Mouse (Mus musculus): ENCODE results near the gene Pla2g2c. TPM values are rescaled to one million over a fixed set of nuclear protein-coding genes. Genes with fewer than 3 reads are reported as not detected.

Pla2g2c gene
- not detected in 2 replicates for polyA plus RNA-seq (2012; ENCODE audit: low replicate concordance)

DNA sequence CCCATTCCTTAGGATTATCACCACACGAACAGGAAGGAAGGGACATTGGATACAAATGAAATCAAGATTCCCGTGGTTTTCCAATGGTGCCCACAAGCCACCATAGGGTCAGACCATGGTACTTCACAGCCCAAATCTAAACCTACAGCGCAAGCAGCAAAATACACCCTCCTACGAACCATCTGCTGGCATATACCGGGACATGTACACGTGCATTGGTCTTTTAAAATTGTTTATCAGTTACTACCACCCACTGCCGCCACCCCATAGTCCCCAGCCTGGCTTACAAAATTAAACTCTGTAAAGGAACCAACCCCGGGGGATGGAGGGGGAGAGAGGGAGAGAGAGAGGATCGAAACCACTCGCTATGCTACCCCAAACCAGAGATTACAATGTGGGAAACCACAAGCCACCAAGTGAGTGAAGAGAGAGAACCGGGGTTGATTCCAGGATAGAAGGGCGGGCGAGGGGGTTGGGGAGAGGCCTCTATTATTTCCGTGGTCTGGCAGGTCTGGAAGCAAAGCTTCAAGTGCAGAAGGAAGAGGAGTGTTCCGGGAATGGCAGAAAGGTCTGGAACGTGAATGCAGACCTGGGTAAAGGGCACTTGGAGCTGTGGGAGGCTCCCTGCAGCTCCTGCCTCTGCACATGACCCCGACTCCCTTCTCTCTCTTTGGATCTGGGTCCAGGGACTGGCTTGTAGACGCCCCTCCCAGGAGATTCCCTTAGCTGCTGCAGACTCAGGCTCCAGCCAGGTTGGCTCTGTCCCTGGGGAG, at the start of gene Pla2g2c:
Gene Pla2g2c, plus strand, starts transcription at position 439 of the 773 bp plus-strand sequence.

GRCm38 (mm10) chr4:138737031-138737430, 12.4 kb downstream of the Pla2g2c start, which contains the start of gene Ubxn10:
Gene Ubxn10 (minus strand): TSS chr4:138737167.

DNA sequence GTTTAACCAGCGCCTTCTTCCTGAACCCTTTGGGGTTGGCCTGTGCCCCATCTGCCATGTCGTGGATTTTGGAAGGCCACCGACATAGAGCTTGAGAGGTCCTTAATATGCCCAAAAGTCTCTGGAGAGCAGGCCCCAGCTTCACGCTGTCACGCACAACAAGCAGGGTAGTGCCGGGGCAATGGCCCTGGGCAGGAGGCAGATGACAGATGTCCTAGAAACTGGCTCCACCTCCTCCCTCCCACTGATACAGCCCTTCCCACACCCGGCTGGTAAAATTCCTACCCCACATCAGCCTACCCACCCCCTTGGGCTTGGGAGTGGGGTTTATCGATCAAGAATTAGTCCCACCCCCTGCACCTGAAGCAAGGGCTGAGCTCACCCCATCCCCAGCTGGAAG, 32.8 kb downstream of the Pla2g2c start, which contains the start of gene Pla2g2f:
Gene Pla2g2f, minus strand, starts transcription at position 211 of the 400 bp plus-strand sequence.

GRCm38 (mm10) chr4:138775435-138775834, 50.8 kb downstream of the Pla2g2c start, which contains the start of gene Pla2g2d:
Gene Pla2g2d (plus strand): TSS chr4:138775735.

Other genes with a start within 250 kb of the Pla2g2c start
- gene Vwa5b1, start 88.9 kb upstream of the Pla2g2c start, polyA plus RNA-seq (2012; ENCODE audit: low replicate concordance) = not detected in 2 replicates
- not detected in 2 replicates for gene Ubxn10, start 12.4 kb downstream of the Pla2g2c start, polyA plus RNA-seq (2012; ENCODE audit: low replicate concordance)
- 0.18 TPM in 1 of 2 replicates, not detected in the other for gene Pla2g2f, start 32.8 kb downstream of the Pla2g2c start, polyA plus RNA-seq (2012; ENCODE audit: low replicate concordance)
- 0.57 TPM in 1 of 2 replicates, not detected in the other for gene Pla2g2d, start 50.9 kb downstream of the Pla2g2c start, polyA plus RNA-seq (2012; ENCODE audit: low replicate concordance)
- 4.9 TPM in 1 of 2 replicates, not detected in the other for gene Pla2g5, start 138.7 kb downstream of the Pla2g2c start, polyA plus RNA-seq (2012; ENCODE audit: low replicate concordance)
- gene Gm13030, start 149.2 kb downstream of the Pla2g2c start, polyA plus RNA-seq (2012; ENCODE audit: low replicate concordance) = not detected in 2 replicates
- gene Pla2g2e, start 153.2 kb downstream of the Pla2g2c start, polyA plus RNA-seq (2012; ENCODE audit: low replicate concordance) = 0.95 TPM in 1 of 2 replicates, not detected in the other
- gene Otud3, start 189.2 kb downstream of the Pla2g2c start, polyA plus RNA-seq (2012; ENCODE audit: low replicate concordance) = 5.3 and 6.2 TPM in 2 replicates
- not detected in 2 replicates for gene Rnf186, start 242.3 kb downstream of the Pla2g2c start, polyA plus RNA-seq (2012; ENCODE audit: low replicate concordance)
- 8.3 and 13.7 TPM in 2 replicates for gene Tmco4, start 248.1 kb downstream of the Pla2g2c start, polyA plus RNA-seq (2012; ENCODE audit: low replicate concordance)